Mouse (Mus musculus) hindbrain, embryonic 11.5 days (tissue): Measurements from ENCODE around the gene Plcl1. TPM values are rescaled to one million over a fixed set of nuclear protein-coding genes. Genes with fewer than 3 reads are reported as not detected.
"Not testable (repeated sequence)": the region's sequence is repeated elsewhere in the genome, so short reads cannot be mapped to it uniquely, and the experiment has no call there.

Experiments used
- ATAC-seq: fragments of 200-750 bp; cut with Nextera tagmentation; 2 replicates; pipeline ENCODE4 v1.8.0; 2017; ENCODE audit warnings: mild to moderate bottlenecking, moderate TSS enrichment, moderate library complexity; ENCODE audit not compliant: low FRiP score
- DNase-seq: peaks from one replicate; pipeline ENCODE4 v3.0.0-alpha.2; 2015; ENCODE audit warnings: low spot score
- H3K27ac ChIP-seq: fragments of 300-500 bp; sonication (generic); 2 replicates; pipeline ENCODE4 v1.5.1; 2014; ENCODE audit warnings: mild to moderate bottlenecking, low read depth, low read length
- H3K27me3 ChIP-seq: fragments of 300-500 bp; sonication (generic); 2 replicates; pipeline ENCODE4 v1.6.1; 2014; ENCODE audit warnings: mild to moderate bottlenecking, low read length, moderate library complexity, mixed read lengths; ENCODE audit not compliant: control insufficient read depth, insufficient read depth
- H3K36me3 ChIP-seq: fragments of 300-500 bp; sonication (generic); 2 replicates; pipeline ENCODE4 v1.6.1; 2014; ENCODE audit warnings: mild to moderate bottlenecking, low read length, moderate library complexity, mixed read lengths; ENCODE audit not compliant: control insufficient read depth, insufficient read depth
- H3K4me1 ChIP-seq: fragments of 300-500 bp; sonication (generic); replicated peaks from 2 replicates; pipeline ENCODE4 v1.6.1; 2014; ENCODE audit warnings: low read length, mixed read lengths; ENCODE audit not compliant: control insufficient read depth, insufficient read depth
- H3K4me2 ChIP-seq: fragments of 300-500 bp; sonication (generic); replicated peaks from 2 replicates; pipeline ENCODE4 v1.6.1; 2014; ENCODE audit warnings: mild to moderate bottlenecking, low read depth, low read length
- H3K4me3 ChIP-seq: fragments of 300-500 bp; sonication (generic); 2 replicates; pipeline ENCODE4 v1.5.1; 2014; ENCODE audit warnings: low read depth, low read length
- H3K9ac ChIP-seq: fragments of 300-500 bp; sonication (generic); 2 replicates; pipeline ENCODE4 v1.6.1; 2014; ENCODE audit warnings: low read depth, low read length
- H3K9me3 ChIP-seq: fragments of 300-500 bp; sonication (generic); 2 replicates; pipeline ENCODE4 v1.6.1; 2016; ENCODE audit warnings: low read length; ENCODE audit not compliant: control insufficient read depth
- WGBS: fragments of 180-500 bp; shearing (Covaris S2); extraction: QIAGEN DNeasy Blood & Tissue Kit; methylation state at CpG from one replicate; pipeline ENCODE4 v1.1.7; 2014; 5-methylcytosine and 5-hydroxymethylcytosine counted together
- polyA plus RNA-seq: library from polyadenylated mRNA; unstranded; fragments of >200 nt; fragmentation: Nextera tagmentation; extraction: Ambion mirVana; gene quantifications from 2 replicates; pipeline ENCODE4 v1.2.1, GENCODE M21; 2014

Plcl1 gene
- polyA plus RNA-seq, 1 experiment from 2014 or later: 2.8 TPM

GRCm38 (mm10) chr1:55446876-55447275, 41.2 kb downstream of the Plcl1 start:
- Histone ChIP-seq H3K9ac (no peak overlapping the region), H3K9me3 (no peaks in the 10 kb centered on the region), H3K4me2 (no peak overlapping the region), H3K4me1 (no peaks in the 10 kb centered on the region), H3K27ac (no peak overlapping the region), H3K36me3 (no peaks in the 10 kb centered on the region), H3K4me3 (no peak overlapping the region), H3K27me3 (no peaks in the 10 kb centered on the region)
- 88% methylated on average over 2 of the region's 2 CpGs for WGBS
- no peak for ATAC-seq
- no peak for DNase-seq

DNA sequence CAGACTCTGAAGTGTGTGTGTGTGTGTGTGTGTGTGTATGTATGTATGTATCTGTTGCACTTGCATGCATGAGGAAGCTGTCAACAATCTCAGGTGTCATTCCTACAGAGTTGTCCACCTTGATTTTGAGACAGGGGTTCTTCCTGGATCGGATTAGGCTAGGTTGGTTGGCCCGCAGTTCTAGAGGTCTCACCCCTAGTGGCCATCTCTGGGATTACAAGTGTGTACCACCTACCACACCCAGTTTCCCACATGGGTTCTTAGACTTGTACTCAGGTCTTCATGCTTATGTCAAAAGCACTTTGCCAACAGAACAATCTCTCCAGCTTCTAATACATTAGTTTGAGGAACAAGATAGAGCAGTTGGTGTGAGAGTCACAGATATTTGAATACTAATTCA, 41.9 kb downstream of the Plcl1 start:
- WGBS: 70% methylated on average over 2 of the region's 2 CpGs
- no peak overlapping the region for H3K9ac ChIP-seq
- H3K9me3 ChIP-seq: no peaks in the 10 kb centered on the region
- no peaks in the 10 kb centered on the region for H3K36me3 ChIP-seq
- no peak overlapping the region for H3K4me3 ChIP-seq
- DNase-seq: peak; percentile 8
- no peak overlapping the region for H3K27ac ChIP-seq
- no peaks in the 10 kb centered on the region for H3K4me1 ChIP-seq
- H3K4me2 ChIP-seq: no peak overlapping the region
- ATAC-seq: no peak
- H3K27me3 ChIP-seq: no peaks in the 10 kb centered on the region

GRCm38 (mm10) chr1:55448104-55448503, 42.4 kb downstream of the Plcl1 start:
- Histone ChIP-seq H3K4me2 (no peak overlapping the region), H3K4me3 (no peak overlapping the region), H3K27ac (no peak overlapping the region), H3K9ac (no peak overlapping the region), H3K27me3 (no peaks in the 10 kb centered on the region), H3K36me3 (no peaks in the 10 kb centered on the region), H3K4me1 (no peaks in the 10 kb centered on the region), H3K9me3 (no peaks in the 10 kb centered on the region)
- ATAC-seq (no peak), DNase-seq (no peak)
- WGBS: 92% methylated on average over 1 of the region's 1 CpGs

DNA sequence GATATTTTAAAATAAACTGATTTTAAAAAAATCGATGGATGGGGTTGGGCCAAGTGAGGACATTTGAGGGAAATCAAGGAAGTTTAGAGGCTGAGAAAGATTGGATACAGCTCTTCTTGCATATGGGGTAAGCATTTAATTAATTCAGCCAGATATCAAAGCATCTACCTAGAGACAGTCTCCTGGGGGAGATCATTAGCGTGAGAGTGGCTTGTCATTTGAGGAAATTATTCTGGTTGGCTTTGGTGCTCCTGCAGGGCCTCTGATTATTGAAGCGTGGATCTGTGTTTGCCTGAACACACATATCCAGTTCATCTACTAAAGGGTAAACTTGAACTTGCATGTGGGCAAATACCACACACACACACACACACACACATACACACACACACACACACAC, 44.1 kb downstream of the Plcl1 start:
- DNase-seq: no peak
- Histone ChIP-seq H3K9ac (no peak overlapping the region), H3K36me3 (no peaks in the 10 kb centered on the region), H3K4me2 (no peak overlapping the region), H3K4me1 (no peaks in the 10 kb centered on the region), H3K27me3 (no peaks in the 10 kb centered on the region), H3K27ac (no peak overlapping the region), H3K9me3 (no peaks in the 10 kb centered on the region), H3K4me3 (no peak overlapping the region)
- 79% methylated on average over 3 of the region's 3 CpGs for WGBS
- no peak for ATAC-seq

DNA sequence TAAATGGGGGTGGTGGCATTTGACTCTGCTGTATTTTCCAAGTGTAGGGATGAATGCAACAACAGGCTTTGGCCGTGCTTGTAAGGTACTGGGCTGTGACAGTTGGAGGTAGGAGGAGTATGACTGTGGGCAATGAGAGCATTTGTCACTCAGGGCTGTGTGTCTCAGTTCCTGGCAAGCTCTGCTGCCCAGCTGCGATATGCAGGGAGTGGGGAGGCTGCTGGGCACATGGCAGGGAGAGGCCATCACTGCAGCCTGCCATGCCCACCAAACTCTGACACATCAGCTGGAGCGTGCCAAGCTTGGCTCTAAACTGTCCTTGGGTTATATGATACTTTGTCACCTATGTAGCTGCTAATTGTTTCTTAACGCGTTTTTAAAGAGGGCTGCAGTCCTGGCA, 48.4 kb downstream of the Plcl1 start:
- no peak overlapping the region for H3K4me3 ChIP-seq
- no peak for ATAC-seq
- WGBS: 85% methylated on average over 5 of the region's 5 CpGs

DNA sequence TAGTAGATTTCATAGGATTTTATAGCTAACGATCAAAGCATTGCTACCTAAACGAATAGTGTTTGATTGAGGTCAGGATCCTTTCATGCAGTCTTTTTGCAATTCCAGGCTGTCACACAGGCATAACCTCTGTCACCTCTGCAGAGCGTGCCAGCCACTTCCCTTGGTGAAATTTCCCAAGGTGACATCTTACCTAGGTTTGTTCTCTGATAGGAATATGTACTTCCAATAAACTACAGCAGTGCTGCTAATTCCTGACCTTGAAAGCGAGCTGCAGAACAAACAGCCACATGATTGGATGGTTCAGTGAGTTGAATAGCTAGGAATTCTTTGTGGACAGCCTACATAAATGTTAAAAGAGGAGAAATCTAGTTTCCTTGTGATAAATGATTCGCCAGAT, 56.6 kb downstream of the Plcl1 start:
- 78% methylated on average over 5 of the region's 5 CpGs for WGBS

More for the DNA sequence above, 48.4 kb downstream of the Plcl1 start:
- Histone ChIP-seq H3K36me3 (no peaks in the 10 kb centered on the region), H3K9ac (no peak overlapping the region), H3K4me2 (no peak overlapping the region), H3K9me3 (no peaks in the 10 kb centered on the region), H3K27ac (no peak overlapping the region), H3K27me3 (no peaks in the 10 kb centered on the region), H3K4me1 (no peaks in the 10 kb centered on the region)
- DNase-seq: no peak

DNA sequence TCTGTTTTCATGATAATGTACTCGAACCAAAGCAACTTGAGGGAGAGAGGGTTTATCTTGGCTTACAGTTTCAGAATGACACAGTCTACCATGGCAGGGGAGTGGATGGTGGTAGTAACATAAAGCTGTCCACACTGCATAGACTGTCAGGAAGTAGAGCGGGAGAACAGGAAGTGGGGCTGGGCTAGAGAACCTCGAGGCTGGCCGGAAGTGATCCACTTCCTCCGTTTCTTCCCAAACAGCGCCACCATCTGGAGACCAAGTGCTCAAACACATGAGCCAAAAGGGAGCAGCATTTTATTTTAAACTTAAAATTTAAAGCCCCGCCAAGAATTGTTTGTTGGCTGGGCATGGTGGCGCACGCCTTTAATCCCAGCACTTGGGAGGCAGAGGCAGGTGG, 68.0 kb downstream of the Plcl1 start:
- no peak for DNase-seq
- H3K9me3 ChIP-seq: no peaks in the 10 kb centered on the region
- no peak overlapping the region for H3K9ac ChIP-seq
- ATAC-seq: no peak
- WGBS: 87% methylated on average over 9 of the region's 9 CpGs
- H3K4me1 ChIP-seq: no peaks in the 10 kb centered on the region
- H3K4me3 ChIP-seq: no peak overlapping the region
- H3K36me3 ChIP-seq: no peaks in the 10 kb centered on the region
- no peaks in the 10 kb centered on the region for H3K27me3 ChIP-seq
- no peak overlapping the region for H3K4me2 ChIP-seq
- H3K27ac ChIP-seq: no peak overlapping the region

More for the DNA sequence above, 56.6 kb downstream of the Plcl1 start:
- Histone ChIP-seq H3K9ac (no peak overlapping the region), H3K36me3 (no peaks in the 10 kb centered on the region), H3K27ac (no peak overlapping the region), H3K4me1 (no peaks in the 10 kb centered on the region), H3K9me3 (no peaks in the 10 kb centered on the region), H3K4me3 (no peak overlapping the region), H3K4me2 (no peak overlapping the region), H3K27me3 (no peaks in the 10 kb centered on the region)
- ATAC-seq (no peak), DNase-seq (no peak)

DNA sequence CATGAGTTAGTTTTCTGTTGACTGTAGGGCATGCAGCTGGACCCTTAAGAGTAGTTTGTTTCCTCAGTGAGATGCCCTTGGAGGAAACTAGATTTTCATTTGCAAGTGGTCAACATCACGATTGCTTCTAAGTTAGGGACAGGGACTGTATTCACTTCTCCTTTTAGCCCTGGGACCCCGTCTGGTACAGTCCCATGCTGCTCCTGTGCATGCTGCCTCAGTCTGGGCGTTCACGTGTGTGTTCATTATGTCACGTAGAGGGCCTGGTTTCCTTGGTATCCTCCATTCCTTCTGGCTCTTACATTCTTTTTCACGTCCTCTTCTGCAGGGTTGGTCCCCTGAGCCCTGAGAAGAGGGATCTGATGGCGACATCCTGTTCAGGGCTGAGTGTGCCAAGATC, 69.3 kb downstream of the Plcl1 start:
- H3K36me3 ChIP-seq: no peaks in the 10 kb centered on the region
- 78% methylated on average over 7 of the region's 7 CpGs for WGBS
- H3K27ac ChIP-seq: no peak overlapping the region

DNA sequence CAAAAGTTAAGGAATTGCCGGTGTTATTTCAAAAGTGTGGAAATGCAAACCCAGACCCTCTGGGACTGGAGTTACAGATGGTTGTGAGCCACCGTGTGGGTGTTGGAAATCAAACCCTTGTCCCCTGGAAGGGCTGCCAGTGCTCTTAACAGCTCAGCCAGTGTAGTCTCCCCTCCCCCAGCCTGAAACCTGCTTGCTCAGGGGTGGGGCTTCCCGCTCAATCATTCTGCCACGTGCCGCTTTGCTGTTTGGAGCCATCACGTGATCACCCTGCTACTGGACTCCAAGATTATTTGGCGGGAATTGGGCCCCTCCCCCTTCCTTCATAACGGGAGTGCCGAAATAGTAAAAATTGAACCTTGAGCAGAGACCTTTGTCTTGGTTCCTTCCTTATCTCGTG, 81.7 kb downstream of the Plcl1 start:
- H3K9me3 ChIP-seq, ATAC-seq, H3K4me2 ChIP-seq, H3K36me3 ChIP-seq, H3K27me3 ChIP-seq, H3K4me3 ChIP-seq, H3K27ac ChIP-seq, DNase-seq, H3K4me1 ChIP-seq, H3K9ac ChIP-seq: not testable (repeated sequence)
- WGBS: 85% methylated on average over 10 of the region's 10 CpGs

More for the DNA sequence above, 69.3 kb downstream of the Plcl1 start:
- no peaks in the 10 kb centered on the region for H3K9me3 ChIP-seq
- DNase-seq (no peak), ATAC-seq (no peak)
- no peak overlapping the region for H3K4me3 ChIP-seq
- H3K9ac ChIP-seq: no peak overlapping the region
- no peaks in the 10 kb centered on the region for H3K27me3 ChIP-seq
- no peak overlapping the region for H3K4me2 ChIP-seq
- no peaks in the 10 kb centered on the region for H3K4me1 ChIP-seq
